Mouse (Mus musculus) stomach, embryonic 16.5 days (tissue): ENCODE data around the gene Erp44. TPM values are rescaled to one million over a fixed set of nuclear protein-coding genes. Genes with fewer than 3 reads are reported as not detected.

Source experiments
- ATAC-seq: fragments of 200-750 bp; cut with Nextera tagmentation; 2 replicates; pipeline ENCODE4 v1.8.0; 2017; ENCODE audit warnings: moderate number of reproducible peaks, moderate TSS enrichment; ENCODE audit not compliant: insufficient read depth, low FRiP score
- H3K27ac ChIP-seq: fragments of 300-500 bp; sonication (generic); 2 replicates; pipeline ENCODE4 v1.5.1; 2014; ENCODE audit warnings: low read length
- H3K27me3 ChIP-seq: fragments of 300-500 bp; sonication (generic); 2 replicates; pipeline ENCODE4 v1.6.1; 2014; ENCODE audit warnings: low read length, control low read depth, mixed read lengths; ENCODE audit not compliant: control insufficient read depth, insufficient read depth
- H3K36me3 ChIP-seq: fragments of 300-500 bp; sonication (generic); 2 replicates; pipeline ENCODE4 v1.6.1; 2014; ENCODE audit warnings: low read length; ENCODE audit not compliant: control insufficient read depth, insufficient read depth
- H3K4me1 ChIP-seq: fragments of 300-500 bp; sonication (generic); 2 replicates; pipeline ENCODE4 v1.6.1; 2014; ENCODE audit warnings: low read length, control low read depth, mixed read lengths; ENCODE audit not compliant: control insufficient read depth, insufficient read depth
- H3K4me2 ChIP-seq: fragments of 300-500 bp; sonication (generic); 2 replicates; pipeline ENCODE4 v1.6.1; 2014; ENCODE audit warnings: low read depth, low read length, mixed read lengths
- H3K4me3 ChIP-seq: fragments of 300-500 bp; sonication (generic); replicated peaks from 2 replicates; pipeline ENCODE4 v1.5.1; 2014; ENCODE audit warnings: mild to moderate bottlenecking, low read length
- H3K9ac ChIP-seq: fragments of 300-500 bp; sonication (generic); 2 replicates; pipeline ENCODE4 v1.6.1; 2014; ENCODE audit warnings: low read length
- H3K9me3 ChIP-seq: fragments of 300-500 bp; sonication (generic); replicated peaks from 2 replicates; pipeline ENCODE4 v1.6.1; 2016; ENCODE audit warnings: low read length, control low read depth; ENCODE audit not compliant: control insufficient read depth
- WGBS: fragments of 180-500 bp; shearing (Covaris S2); extraction: QIAGEN DNeasy Blood & Tissue Kit; methylation state at CpG from one replicate; pipeline ENCODE4 v1.1.7; 2014; 5-methylcytosine and 5-hydroxymethylcytosine counted together
- polyA plus RNA-seq: library from polyadenylated mRNA; unstranded; fragments of >200 nt; fragmentation: Nextera tagmentation; extraction: Ambion mirVana; gene quantifications from 2 replicates; pipeline ENCODE4 v1.2.1, GENCODE M21; 2015

Erp44 gene
- polyA plus RNA-seq: 120 and 125 TPM in 2 replicates

DNA sequence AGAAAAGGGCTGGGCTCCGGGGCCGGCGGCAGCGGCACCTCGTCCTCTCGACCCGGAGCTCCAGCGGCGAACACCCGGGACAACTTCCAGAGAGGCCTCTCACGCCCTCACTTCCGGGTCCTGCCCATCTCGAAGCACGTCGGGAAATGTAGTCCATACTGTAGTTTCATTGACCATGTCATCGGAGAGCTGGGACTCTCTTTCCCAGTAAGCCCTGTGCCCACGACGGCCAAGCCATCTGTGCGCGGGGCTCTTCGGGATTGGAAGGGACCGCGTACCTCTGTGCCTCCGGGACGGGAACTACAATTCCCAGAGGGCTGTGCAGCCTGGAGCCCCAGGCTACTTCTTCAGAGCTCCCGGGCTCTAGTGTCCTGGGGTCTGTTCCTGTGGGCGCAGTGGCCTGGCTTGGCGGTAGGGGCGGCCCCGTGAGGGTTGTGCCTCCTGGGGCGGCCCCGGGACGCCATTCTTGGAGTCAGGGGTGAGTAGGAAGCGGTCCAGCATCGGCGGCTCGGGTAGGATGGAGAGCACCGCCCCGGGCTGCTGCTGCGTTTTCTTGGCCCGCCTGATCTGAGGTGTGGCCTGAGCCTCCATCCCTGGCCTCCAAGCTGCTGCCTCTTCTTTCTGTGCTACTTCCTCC is at the start of gene Erp44, which contains the start of gene Invs:
Gene Erp44 (minus strand): TSS at position 61 of the 637 bp plus-strand sequence.
Gene Invs (plus strand): TSS at position 263 of the 637 bp plus-strand sequence.
- peak; percentile 100 for ATAC-seq
- WGBS: under 1% methylated on average over 41 of the region's 41 CpGs
- peaks cover 8% of the 10 kb centered on the region for H3K4me1 ChIP-seq
- H3K36me3 ChIP-seq: no peaks in the 10 kb centered on the region
- H3K9ac ChIP-seq: peak within 1 kb of the TSS; percentile 95
- peak within 1 kb of the TSS; percentile 85 for H3K27ac ChIP-seq
- H3K4me3 ChIP-seq: peak within 1 kb of the TSS; percentile 96
- no peaks in the 10 kb centered on the region for H3K9me3 ChIP-seq
- H3K4me2 ChIP-seq: peak within 1 kb of the TSS; percentile 72
- H3K27me3 ChIP-seq: no peaks in the 10 kb centered on the region

DNA sequence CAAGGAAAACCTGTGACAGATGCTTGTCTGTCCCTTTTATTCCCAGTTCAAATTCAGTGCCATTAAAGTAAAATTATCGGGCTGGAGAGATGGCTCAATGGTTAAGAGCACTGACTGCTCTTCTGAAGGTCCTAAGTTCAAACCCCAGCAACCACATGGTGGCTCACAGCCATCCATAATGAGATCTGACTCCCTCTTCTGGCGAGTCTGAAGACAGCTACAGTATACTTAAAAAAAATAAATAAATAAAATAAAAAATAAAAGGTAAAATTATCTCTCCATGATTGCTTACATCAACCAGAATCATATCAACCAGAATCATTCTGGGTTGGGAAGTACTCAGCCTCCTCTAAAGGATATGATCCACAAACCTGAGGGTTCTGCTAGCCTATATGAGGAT is 48.7 kb upstream of the Erp44 start:
- no peak overlapping the region for H3K27ac ChIP-seq
- no peaks in the 10 kb centered on the region for H3K4me1 ChIP-seq
- H3K9ac ChIP-seq: no peak overlapping the region
- no peak overlapping the region for H3K4me2 ChIP-seq
- 61% methylated on average over 2 of the region's 2 CpGs for WGBS
- no peaks in the 10 kb centered on the region for H3K9me3 ChIP-seq
- H3K4me3 ChIP-seq: no peak overlapping the region
- ATAC-seq: no peak
- no peaks in the 10 kb centered on the region for H3K36me3 ChIP-seq
- H3K27me3 ChIP-seq: no peaks in the 10 kb centered on the region

DNA sequence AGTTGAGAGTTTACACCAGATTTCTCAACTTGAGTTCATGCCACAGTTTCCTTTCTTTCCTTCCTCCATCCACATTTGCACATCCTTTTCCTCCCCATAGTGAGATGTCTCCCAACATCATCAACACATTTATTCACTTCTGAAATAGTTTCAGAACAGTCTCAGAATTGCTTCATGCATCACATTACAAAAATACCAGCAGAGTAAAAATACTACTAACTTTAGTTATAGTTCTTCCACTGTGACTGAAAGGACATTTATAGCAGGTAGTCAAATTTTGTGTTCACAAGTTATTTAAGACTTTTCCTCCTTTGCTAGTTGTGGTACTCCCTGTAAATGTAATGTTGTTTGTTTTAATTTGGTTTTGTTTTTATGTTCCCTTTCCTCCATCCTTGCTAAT is 47.8 kb upstream of the Erp44 start:
- Histone ChIP-seq H3K4me3 (no peak overlapping the region), H3K4me1 (no peaks in the 10 kb centered on the region), H3K27ac (no peak overlapping the region), H3K9ac (no peak overlapping the region), H3K27me3 (no peaks in the 10 kb centered on the region), H3K9me3 (no peaks in the 10 kb centered on the region), H3K4me2 (no peak overlapping the region), H3K36me3 (no peaks in the 10 kb centered on the region)
- no peak for ATAC-seq

DNA sequence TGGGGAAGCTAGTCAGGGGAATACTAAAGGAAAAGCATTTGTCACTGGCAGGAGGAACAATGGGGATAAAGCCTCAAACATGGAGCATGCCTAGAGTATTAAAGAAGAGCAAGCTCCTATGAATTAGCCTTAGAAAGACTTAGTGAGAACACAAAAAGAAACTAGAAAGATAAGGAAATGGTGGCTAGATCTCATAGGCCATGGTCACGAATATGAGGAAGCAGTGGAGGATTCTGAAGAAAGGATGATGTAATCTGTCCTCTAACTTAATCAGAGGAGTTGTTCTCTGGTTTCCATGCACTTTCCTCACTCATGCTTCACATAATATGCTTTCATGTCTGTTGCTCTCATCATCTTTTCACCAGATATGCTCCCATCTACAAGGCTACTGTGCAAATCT is 42.7 kb upstream of the Erp44 start:
- H3K4me3 ChIP-seq: no peak overlapping the region
- H3K36me3 ChIP-seq: no peaks in the 10 kb centered on the region
- no peak for ATAC-seq
- H3K9ac ChIP-seq: no peak overlapping the region
- no peak overlapping the region for H3K27ac ChIP-seq
- H3K4me1 ChIP-seq: no peaks in the 10 kb centered on the region
- WGBS: 58% methylated on average over 1 of the region's 1 CpGs
- no peak overlapping the region for H3K4me2 ChIP-seq
- H3K27me3 ChIP-seq: no peaks in the 10 kb centered on the region
- H3K9me3 ChIP-seq: no peaks in the 10 kb centered on the region

DNA sequence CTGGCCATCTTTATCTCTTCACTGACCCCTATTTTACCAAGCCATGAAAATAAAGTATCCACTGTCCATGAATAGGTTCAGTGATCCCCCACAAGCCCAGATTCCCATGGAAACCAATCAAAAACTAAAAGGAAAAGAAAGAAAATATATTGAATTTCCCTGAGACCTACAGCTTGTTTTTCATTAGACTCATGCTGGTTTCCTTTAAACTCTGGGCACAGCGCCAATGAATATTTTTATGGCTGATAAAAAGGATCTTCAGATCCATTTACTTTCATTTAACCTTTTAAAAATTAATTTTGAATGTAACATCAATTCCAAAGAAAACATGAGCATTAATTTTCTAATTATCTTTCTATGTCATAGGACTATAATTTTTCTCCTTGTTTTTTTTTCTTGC is 41.9 kb upstream of the Erp44 start:
- H3K9me3 ChIP-seq: no peaks in the 10 kb centered on the region
- H3K27me3 ChIP-seq: no peaks in the 10 kb centered on the region
- no peak overlapping the region for H3K27ac ChIP-seq
- no peak overlapping the region for H3K4me2 ChIP-seq
- 76% methylated on average over 1 of the region's 1 CpGs for WGBS
- no peaks in the 10 kb centered on the region for H3K36me3 ChIP-seq
- no peaks in the 10 kb centered on the region for H3K4me1 ChIP-seq
- no peak for ATAC-seq
- H3K4me3 ChIP-seq: no peak overlapping the region
- H3K9ac ChIP-seq: no peak overlapping the region

DNA sequence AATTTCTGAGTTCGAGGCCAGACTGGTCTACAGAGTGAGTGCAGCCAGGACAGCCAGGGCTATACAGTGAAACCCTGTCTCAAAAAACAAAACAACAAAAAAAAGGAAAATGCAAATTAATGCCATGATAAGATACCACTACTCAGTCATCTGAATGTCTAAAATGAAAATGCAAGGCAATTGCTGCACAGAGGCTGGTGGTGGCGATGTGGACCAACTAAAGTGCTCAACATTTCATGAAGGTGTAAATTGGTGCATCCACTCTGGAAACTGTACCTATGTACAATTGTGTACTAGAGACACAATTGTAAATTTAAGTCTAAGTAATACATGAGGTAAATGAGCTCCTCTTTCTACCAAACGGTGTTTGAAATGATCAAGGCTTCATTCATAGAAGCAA is 36.7 kb upstream of the Erp44 start:
- Histone ChIP-seq H3K4me2 (no peak overlapping the region), H3K9me3 (no peaks in the 10 kb centered on the region), H3K4me3 (no peak overlapping the region), H3K4me1 (no peaks in the 10 kb centered on the region), H3K27me3 (no peaks in the 10 kb centered on the region), H3K9ac (no peak overlapping the region), H3K36me3 (no peaks in the 10 kb centered on the region), H3K27ac (no peak overlapping the region)
- ATAC-seq: no peak
- 94% methylated on average over 3 of the region's 3 CpGs for WGBS

DNA sequence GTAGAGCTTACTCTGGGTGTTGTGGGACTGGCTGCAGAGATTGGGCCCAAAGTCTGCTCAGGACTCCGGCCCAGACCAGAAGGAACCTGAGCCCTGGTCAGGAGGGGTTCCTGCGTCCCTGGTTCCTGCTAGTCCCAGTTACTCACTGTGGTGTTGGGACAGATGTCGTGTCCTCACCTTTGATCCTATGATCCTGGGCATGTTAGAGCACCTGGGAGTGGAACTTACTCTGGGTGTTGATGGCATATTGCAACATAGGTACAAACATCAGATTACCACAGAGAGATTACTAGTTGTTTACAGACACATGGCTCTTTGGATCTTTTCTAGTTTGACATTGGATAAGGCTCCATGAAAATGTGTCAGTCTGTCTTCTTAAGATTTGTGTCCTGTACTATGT is 35.5 kb upstream of the Erp44 start:
- Histone ChIP-seq H3K9me3 (no peaks in the 10 kb centered on the region), H3K27ac (no peak overlapping the region), H3K4me2 (no peak overlapping the region), H3K4me1 (no peaks in the 10 kb centered on the region), H3K27me3 (no peaks in the 10 kb centered on the region), H3K9ac (no peak overlapping the region), H3K4me3 (no peak overlapping the region), H3K36me3 (no peaks in the 10 kb centered on the region)
- ATAC-seq: no peak
- 78% methylated on average over 3 of the region's 3 CpGs for WGBS

DNA sequence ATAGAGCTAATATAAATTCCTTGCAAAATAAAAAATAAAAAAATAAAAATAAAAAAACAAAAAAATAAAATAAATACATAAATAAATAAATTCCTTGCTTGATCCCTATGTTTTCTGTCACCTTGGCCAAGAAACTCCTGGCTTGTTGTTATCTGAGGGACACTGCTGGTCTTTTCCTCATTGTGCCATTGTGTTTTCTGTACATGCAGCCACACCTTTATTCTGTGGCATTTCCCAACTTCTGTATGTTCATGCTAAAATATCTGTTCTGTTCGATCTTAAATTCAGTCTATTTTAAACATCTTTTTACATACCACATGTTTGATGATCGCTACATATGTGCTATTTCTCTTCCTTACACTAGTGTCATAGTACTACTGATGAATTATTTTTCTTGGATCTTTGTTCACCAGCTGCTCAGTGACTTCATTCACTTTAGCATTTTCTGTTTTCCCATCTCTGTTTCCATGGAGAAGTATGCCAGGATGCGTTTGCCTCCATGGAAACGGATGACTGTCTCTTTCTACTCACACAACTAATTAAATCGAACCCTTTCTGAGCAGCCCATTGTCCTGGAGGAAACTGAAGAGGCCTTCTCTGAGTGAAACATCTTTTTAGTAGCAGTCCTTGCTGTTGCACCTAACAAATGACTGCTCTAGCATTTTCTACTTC is 7.9 kb upstream of the Erp44 start:
- H3K9ac ChIP-seq: no peak overlapping the region
- H3K36me3 ChIP-seq: no peaks in the 10 kb centered on the region
- ATAC-seq: no peak
- no peaks in the 10 kb centered on the region for H3K9me3 ChIP-seq
- no peaks in the 10 kb centered on the region for H3K27me3 ChIP-seq
- 81% methylated on average over 5 of the region's 5 CpGs for WGBS
- no peak overlapping the region for H3K4me2 ChIP-seq
- H3K4me1 ChIP-seq: no peaks in the 10 kb centered on the region
- H3K27ac ChIP-seq: no peak overlapping the region
- no peak overlapping the region for H3K4me3 ChIP-seq

DNA sequence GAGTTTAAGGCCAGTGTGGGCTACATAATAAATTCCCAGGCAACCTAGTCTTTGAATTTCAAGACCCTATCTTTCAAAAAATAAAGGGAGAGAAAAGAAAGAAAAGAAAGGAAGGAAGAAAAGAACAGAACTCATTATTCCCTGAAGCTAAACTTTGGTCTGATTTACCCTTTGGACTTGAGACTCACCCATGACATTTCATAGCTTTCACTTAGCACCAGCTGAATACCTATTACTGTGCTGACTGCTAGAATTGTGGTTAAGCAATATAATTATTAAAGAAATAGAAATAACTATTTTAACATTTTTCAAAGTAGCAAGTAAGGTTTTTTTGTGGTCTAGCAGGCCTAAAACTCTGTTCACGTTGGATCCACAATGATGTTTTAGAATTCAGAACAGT is 1.8 kb upstream of the Erp44 start:
- H3K9ac ChIP-seq: no peak overlapping the region
- no peak overlapping the region for H3K4me3 ChIP-seq
- H3K4me2 ChIP-seq: no peak overlapping the region
- H3K27me3 ChIP-seq: no peaks in the 10 kb centered on the region
- no peak for ATAC-seq
- no peaks in the 10 kb centered on the region for H3K36me3 ChIP-seq
- H3K9me3 ChIP-seq: no peaks in the 10 kb centered on the region
- 95% methylated on average over 1 of the region's 1 CpGs for WGBS
- peaks cover 8% of the 10 kb centered on the region for H3K4me1 ChIP-seq
- no peak overlapping the region for H3K27ac ChIP-seq
